Mouse (Mus musculus) C2C12 (cell line): ENCODE results near the gene Mpv17.

ENCODE experiments used
- CEBPB ChIP-seq: IDR thresholded peaks from one replicate; pipeline ENCODE4 v1.6.1; 2011; ENCODE audit warnings: low read depth, mild to moderate bottlenecking, control low read depth, moderate library complexity
- CTCF ChIP-seq: IDR thresholded peaks from one replicate; pipeline ENCODE4 v1.5.1; 2011; ENCODE audit not compliant: control insufficient read depth, insufficient read depth, insufficient read length
- FOSL1 ChIP-seq: IDR thresholded peaks from one replicate; pipeline ENCODE4 v1.8.0; 2011; ENCODE audit warnings: mild to moderate bottlenecking, low read length; ENCODE audit not compliant: poor library complexity, insufficient read depth, severe bottlenecking
- MAX ChIP-seq: IDR thresholded peaks from one replicate; pipeline ENCODE4 v1.6.1; 2011; ENCODE audit warnings: mild to moderate bottlenecking, control low read depth
- MYOD1 ChIP-seq: IDR thresholded peaks from one replicate; pipeline ENCODE4 v1.6.1; 2011; ENCODE audit warnings: low read depth; ENCODE audit not compliant: control insufficient read depth, insufficient read length
- MYOG ChIP-seq: IDR thresholded peaks from one replicate; pipeline ENCODE4 v1.6.1; 2011; ENCODE audit not compliant: control insufficient read depth, insufficient read length; ENCODE audit errors: extremely low read depth
- USF1 ChIP-seq: IDR thresholded peaks from one replicate; pipeline ENCODE4 v1.6.1; 2011; ENCODE audit warnings: low read depth, mild to moderate bottlenecking, control low read depth, moderate library complexity

GRCm38 (mm10) chr5:31095711-31096480 is 58.2 kb downstream of the Mpv17 start:
- TF ChIP-seq CTCF, result no peak
- TF ChIP-seq CEBPB, result no peak
- TF ChIP-seq USF1, result no peak
- TF ChIP-seq FOSL1, result no peak
- no peak for TF ChIP-seq MAX
- TF ChIP-seq MYOG, result no peak
- no peak for TF ChIP-seq MYOD1
